Mouse (Mus musculus) gastrocnemius, postnatal 36 days (tissue): ENCODE results near the gene Olfr101. TPM values are rescaled to one million over a fixed set of nuclear protein-coding genes. Genes with fewer than 3 reads are reported as not detected.

Experiments
- DNase-seq, 2 experiments: peaks; one replicate each; pipeline ENCODE4 v3.0.0; 2022
- intact Hi-C: fragments of 180-260 bp; cut with DNase I; formaldehyde crosslinking; loops from one replicate; pipeline ENCODE4 v1.15.1; 2025
- long read RNA-seq, 2 experiments: library from polyadenylated mRNA; stranded (forward); transcript quantifications; one replicate each; pipeline ENCODE4 v2.0.0; 2021
- total RNA-seq, 2 experiments: library from RNA; stranded (reverse); gene quantifications; 2 replicates each; pipeline ENCODE4 v1.2.3; 2021

Olfr101 gene
- total RNA-seq: not detected
- long read RNA-seq, experiment 1: 0 reads
- long read RNA-seq, experiment 2: 0 reads

GRCm38 (mm10) chr17:37304213-37304612 lies at the start of gene Olfr101:
TSS of gene Olfr101 (minus strand) at chr17:37304313.
- DNase-seq: no peak
- intact Hi-C loops: no loop called here

GRCm38 (mm10) chr17:37339598-37339997 lies 35.5 kb upstream of the Olfr101 start, which contains the start of gene Olfr103:
TSS of gene Olfr103 (minus strand) at chr17:37339698.
- intact Hi-C loops: no loop called here
- no peak for DNase-seq

- DNase-seq: no peak
- intact Hi-C loops: no loop called here
Measured at GRCm38 (mm10) chr17:37316954-37317353, 12.8 kb upstream of the Olfr101 start, which contains the start of gene Olfr102. TSS of gene Olfr102 (minus strand) at chr17:37317054.

- no peak for DNase-seq
- intact Hi-C loops: no loop called here
Measured at GRCm38 (mm10) chr17:37310146-37310699, 6.1 kb upstream of the Olfr101 start.

GRCm38 (mm10) chr17:37308483-37308882 lies 4.4 kb upstream of the Olfr101 start:
- intact Hi-C loops: no loop called here
- no peak for DNase-seq

- intact Hi-C loops: no loop called here
Measured at GRCm38 (mm10) chr17:37283360-37283759, 20.8 kb downstream of the Olfr101 start, which contains the start of gene Olfr99. TSS of gene Olfr99 (minus strand) at chr17:37283460.

GRCm38 (mm10) chr17:37280331-37280730 lies 23.8 kb downstream of the Olfr101 start:
- DNase-seq: no peak

More at GRCm38 (mm10) chr17:37283360-37283759, 20.8 kb downstream of the Olfr101 start, which contains the start of gene Olfr99:
- DNase-seq: no peak

GRCm38 (mm10) chr17:37276573-37276972 lies 27.5 kb downstream of the Olfr101 start:
- intact Hi-C loops: no loop called here
- DNase-seq: no peak

More at GRCm38 (mm10) chr17:37280331-37280730, 23.8 kb downstream of the Olfr101 start:
- intact Hi-C loops: no loop called here

GRCm38 (mm10) chr17:37275626-37276248 lies 28.4 kb downstream of the Olfr101 start:
- intact Hi-C loops: no loop called here
- DNase-seq: no peak

- intact Hi-C loops: no loop called here
- peak; percentile 15 to 53 for DNase-seq
Measured at GRCm38 (mm10) chr17:37270702-37271092, 33.4 kb downstream of the Olfr101 start.

GRCm38 (mm10) chr17:37270058-37270701 lies 33.9 kb downstream of the Olfr101 start, which contains the start of gene H2-M3:
TSS of gene H2-M3 (plus strand) at chr17:37270220.
- intact Hi-C loops: no loop called here
- DNase-seq: peak; percentile 74 to 83

GRCm38 (mm10) chr17:37263626-37264025 lies 40.5 kb downstream of the Olfr101 start, which contains the start of gene Olfr98:
TSS of gene Olfr98 (minus strand) at chr17:37263749.
- intact Hi-C loops: no loop called here
- DNase-seq: no peak

GRCm38 (mm10) chr17:37250544-37250943 lies 53.6 kb downstream of the Olfr101 start:
- intact Hi-C loops: no loop called here
- no peak for DNase-seq

GRCm38 (mm10) chr17:37249460-37249859 lies 54.7 kb downstream of the Olfr101 start:
- no peak for DNase-seq
- intact Hi-C loops: no loop called here

Other genes with a start within 250 kb of the Olfr101 start
- gene Olfr90, start 215.8 kb downstream of the Olfr101 start, total RNA-seq: not detected
- not detected for gene Olfr91, start 206.0 kb downstream of the Olfr101 start, total RNA-seq
- gene Olfr92, start 184.2 kb downstream of the Olfr101 start, total RNA-seq: not detected
- gene Olfr93, start 142.8 kb downstream of the Olfr101 start, total RNA-seq: not detected
- under 1 TPM in 1 of 2 experiments, not detected in 1; 0.28 TPM for gene Ubd, start 110.4 kb downstream of the Olfr101 start, total RNA-seq
- not detected for gene Olfr94, start 103.3 kb downstream of the Olfr101 start, total RNA-seq
- gene Olfr95, start 91.2 kb downstream of the Olfr101 start, total RNA-seq: not detected
- gene Olfr96, start 84.2 kb downstream of the Olfr101 start, total RNA-seq: not detected
- not detected for gene Olfr97, start 67.0 kb downstream of the Olfr101 start, total RNA-seq
- gene Olfr98, start 40.6 kb downstream of the Olfr101 start, total RNA-seq: not detected
- under 1 TPM; 0.81 to 0.94 TPM for gene H2-M3, start 34.1 kb downstream of the Olfr101 start, total RNA-seq
- gene Olfr99, start 20.9 kb downstream of the Olfr101 start, total RNA-seq: not detected
- gene Olfr102, start 12.7 kb upstream of the Olfr101 start, total RNA-seq: not detected
- gene Olfr103, start 35.4 kb upstream of the Olfr101 start, total RNA-seq: not detected
- not detected for gene Olfr104-ps, start 55.3 kb upstream of the Olfr101 start, total RNA-seq
- not detected for gene Olfr105-ps, start 74.7 kb upstream of the Olfr101 start, total RNA-seq
- gene Olfr106-ps, start 86.1 kb upstream of the Olfr101 start, total RNA-seq: not detected
- gene Olfr107, start 94.9 kb upstream of the Olfr101 start, total RNA-seq: not detected
- not detected for gene Olfr108, start 141.2 kb upstream of the Olfr101 start, total RNA-seq
- not detected for gene Olfr109, start 154.6 kb upstream of the Olfr101 start, total RNA-seq
- gene H2-M2, start 179.2 kb upstream of the Olfr101 start, total RNA-seq: not detected
- gene Olfr110, start 188.2 kb upstream of the Olfr101 start, total RNA-seq: not detected
- gene Olfr111, start 203.7 kb upstream of the Olfr101 start, total RNA-seq: not detected